In genomic region chr12:86945126-86945525, GRCm38 (mm10) we compare ENCODE assay signal across 9 mouse cellular contexts. TPM values are rescaled to one million over a fixed set of nuclear protein-coding genes. Genes with fewer than 3 reads are reported as not detected.
DNase-seq lines count a peak whose midpoint lies in the region; ATAC-seq and TF ChIP-seq lines count a peak whose summit lies in the region.
"Had no signal": no experiment of that assay in that cellular context is flagged by ENCODE, and none has a peak within 500 bp of the region (broad histone marks: within the 10 kb centered on the region; RNA-seq: fewer than 3 reads in every experiment).

No protein-coding gene starts in this region.

- no peak overlapping the region for H3K4me3 ChIP-seq in kidney, embryonic 16.5 days (ENCODE audit: low read length)
- H3K4me3 ChIP-seq in forebrain, embryonic 15.5 days = no peak overlapping the region
- H3K4me3 ChIP-seq in liver, embryonic 14.5 days (ENCODE audit: insufficient read depth in 1 of 2, low read depth in 2 of 2, low read length in 2 of 2) = no peak overlapping the region
- no peak overlapping the region for H3K4me3 ChIP-seq in neural tube, embryonic 15.5 days (replicated peaks)

- no peak overlapping the region for H3K4me2 ChIP-seq in kidney, embryonic 16.5 days (replicated peaks; ENCODE audit: low read depth, low read length)
- no peak overlapping the region for H3K4me2 ChIP-seq in forebrain, embryonic 15.5 days (replicated peaks)
- peak overlapping the region; percentile 17 for H3K4me2 ChIP-seq in liver, embryonic 14.5 days (ENCODE audit: low read depth)
- no peak overlapping the region; the same call in 1 of the 2 replicates for H3K4me2 ChIP-seq in neural tube, embryonic 15.5 days

- H3K9me3 ChIP-seq in kidney, embryonic 16.5 days (ENCODE audit: low read length) = no peaks in the 10 kb centered on the region
- no peaks in the 10 kb centered on the region for H3K9me3 ChIP-seq in forebrain, embryonic 15.5 days
- no peaks in the 10 kb centered on the region for H3K9me3 ChIP-seq in liver, embryonic 14.5 days (ENCODE audit: control insufficient read depth, low read length)
- H3K9me3 ChIP-seq in neural tube, embryonic 15.5 days (replicated peaks) = no peaks in the 10 kb centered on the region

- peak; percentile 66 for DNase-seq in kidney, adult 11 months
- DNase-seq in c-Kit-positive CD71-negative TER-119-negative erythroid progenitor cells, embryonic 14.5 days (ENCODE audit: low read depth) = peak; percentile 85
- DNase-seq in kidney, adult 8-10 months = peak; percentile 82 to 84
- DNase-seq in liver, embryonic 14.5 days (ENCODE audit: low read depth in 3 of 3, low spot score in 3 of 3) = peak in 2 of 3 experiments; percentile 52 to 69
- peak; percentile 47 to 74 for DNase-seq in thymus, postnatal 10 days (ENCODE audit: low spot score in 2 of 2)

- H3K9ac ChIP-seq in kidney, embryonic 16.5 days (replicated peaks; ENCODE audit: low read length) = no peak overlapping the region
- H3K9ac ChIP-seq in forebrain, embryonic 15.5 days (replicated peaks) = 0 out of 2 replicates have a peak overlapping the region, but pooled peaks have one; percentile 36
- H3K9ac ChIP-seq in liver, embryonic 14.5 days (replicated peaks) = no peak overlapping the region
- H3K9ac ChIP-seq in neural tube, embryonic 15.5 days (replicated peaks) = no peak overlapping the region

- TF ChIP-seq EP300 in liver, embryonic 14.5 days (IDR thresholded peaks at IDR 0.05; ENCODE audit: low read depth) = no peak

- peaks cover 26% of the 10 kb centered on the region for H3K4me1 ChIP-seq in kidney, embryonic 16.5 days (ENCODE audit: insufficient read depth, low read length)
- peaks cover 58% of the 10 kb centered on the region for H3K4me1 ChIP-seq in forebrain, embryonic 15.5 days
- peaks cover 13 to 18% of the 10 kb centered on the region in 2 experiments; a peak in 3 of 4 replicates for H3K4me1 ChIP-seq in liver, embryonic 14.5 days (replicated peaks; ENCODE audit: control insufficient read depth in 2 of 2, insufficient read depth in 2 of 2, low read length in 1 of 2)
- H3K4me1 ChIP-seq in neural tube, embryonic 15.5 days = peaks cover 58% of the 10 kb centered on the region

- ATAC-seq in kidney, embryonic 16.5 days (ENCODE audit: low FRiP score, low TSS enrichment) = no peak
- no peak for ATAC-seq in forebrain, embryonic 15.5 days (replicated peaks)
- ATAC-seq in liver, embryonic 14.5 days (ENCODE audit: insufficient read depth) = no peak
- no peak for ATAC-seq in neural tube, embryonic 15.5 days (ENCODE audit: low FRiP score)

- H3K27ac ChIP-seq in kidney, embryonic 16.5 days (ENCODE audit: low read length) = no peak overlapping the region
- H3K27ac ChIP-seq in forebrain, embryonic 15.5 days (replicated peaks) = peak overlapping the region; percentile 74
- no peak overlapping the region for H3K27ac ChIP-seq in liver, embryonic 14.5 days
- 0 out of 2 replicates have a peak overlapping the region, but pooled peaks have one; percentile 67 for H3K27ac ChIP-seq in neural tube, embryonic 15.5 days (replicated peaks)

- no peaks in the 10 kb centered on the region for H3K36me3 ChIP-seq in kidney, embryonic 16.5 days (ENCODE audit: insufficient read depth, low read length)
- no peaks in the 10 kb centered on the region for H3K36me3 ChIP-seq in forebrain, embryonic 15.5 days
- no peaks in the 10 kb centered on the region for H3K36me3 ChIP-seq in liver, embryonic 14.5 days (replicated peaks; ENCODE audit: control insufficient read depth, insufficient read depth, low read depth)
- H3K36me3 ChIP-seq in neural tube, embryonic 15.5 days = no peaks in the 10 kb centered on the region

- WGBS in kidney, embryonic 16.5 days = 5% methylated on average over 4 of the region's 4 CpGs
- 2% methylated on average over 4 of the region's 4 CpGs for WGBS in forebrain, embryonic 15.5 days
- 11% methylated on average over 4 of the region's 4 CpGs for WGBS in liver, embryonic 14.5 days (ENCODE audit: insufficient replicate concordance)
- 5% methylated on average over 4 of the region's 4 CpGs for WGBS in neural tube, embryonic 15.5 days

- TF ChIP-seq CTCF in liver, embryonic 14.5 days (IDR thresholded peaks at IDR 0.05; ENCODE audit: low read depth) = peak; percentile 70

- H3K27me3 ChIP-seq in kidney, embryonic 16.5 days (ENCODE audit: insufficient read depth, low read length) = 0 out of 2 replicates have a peak, but pooled peaks cover 4% of the 10 kb centered on the region
- no peaks in the 10 kb centered on the region for H3K27me3 ChIP-seq in forebrain, embryonic 15.5 days
- no peaks in the 10 kb centered on the region for H3K27me3 ChIP-seq in liver, embryonic 14.5 days (ENCODE audit: control insufficient read depth, insufficient read depth, low read length)
- no peaks in the 10 kb centered on the region for H3K27me3 ChIP-seq in neural tube, embryonic 15.5 days (replicated peaks)

RNA-seq across cellular contexts. Expression of gene Cipc, which starts 1.7 kb away (rescaled TPM):
- polyA plus RNA-seq in kidney, embryonic 16.5 days (2015; fragmentation: Nextera tagmentation; extraction: Ambion mirVana) = 24.0 and 24.9 TPM in 2 replicates
- polyA plus RNA-seq in forebrain, embryonic 15.5 days (2015; fragmentation: Nextera tagmentation; extraction: Ambion mirVana) = 53.6 and 55.3 TPM in 2 replicates
- 7.5 and 8.8 TPM in 2 replicates for polyA plus RNA-seq in liver, embryonic 14.5 days (2012; rRNA removed)
- 10.0 and 10.7 TPM in 2 replicates for polyA plus RNA-seq in liver, embryonic 14.5 days (2014; fragmentation: Nextera tagmentation; extraction: Ambion mirVana)
- polyA plus RNA-seq in neural tube, embryonic 15.5 days (2015; fragmentation: Nextera tagmentation; extraction: Ambion mirVana) = 37.2 and 40.8 TPM in 2 replicates

RNA-seq across cellular contexts. Expression of gene Zdhhc22, which starts 45.1 kb away (rescaled TPM):
- polyA plus RNA-seq in kidney, embryonic 16.5 days (2015; fragmentation: Nextera tagmentation; extraction: Ambion mirVana) = 0.14 TPM in 1 of 2 replicates, not detected in the other
- 6.6 and 7.1 TPM in 2 replicates for polyA plus RNA-seq in forebrain, embryonic 15.5 days (2015; fragmentation: Nextera tagmentation; extraction: Ambion mirVana)
- polyA plus RNA-seq in liver, embryonic 14.5 days (2012; rRNA removed) = not detected in 2 replicates
- not detected in 2 replicates for polyA plus RNA-seq in liver, embryonic 14.5 days (2014; fragmentation: Nextera tagmentation; extraction: Ambion mirVana)
- polyA plus RNA-seq in neural tube, embryonic 15.5 days (2015; fragmentation: Nextera tagmentation; extraction: Ambion mirVana) = 18.2 and 19.4 TPM in 2 replicates
- polyA plus RNA-seq: liver, embryonic 16.5 days had no signal

Comparison
In these comparisons a context has a peak if more than half of its experiments do, and no peak if none do; other contexts are left out.
1. H3K27ac ChIP-seq: peak in forebrain, embryonic 15.5 days (single experiment) and neural tube, embryonic 15.5 days (single experiment); none in kidney, embryonic 16.5 days (single experiment) and liver, embryonic 14.5 days (single experiment).
2. Peak in every context shown above with its lines, with median percentiles within 50 percentile points of each other: DNase-seq.